Mouse (Mus musculus): ENCODE measurements at regions not wholly inside any gene's neighbourhood (a gene's known extent, or its start where the extent isn't known, plus 50 kb on each side); places are given as distances from the start of the nearest gene placed in this dataset.

- TF ChIP-seq CTCF (IDR thresholded peaks at IDR 0.05) (no peak), EP300 (IDR thresholded peaks at IDR 0.05) (no peak)
These were observed 65.5 kb upstream of the Tmco5 start for GRCm38 (mm10) chr2:116812869-116813558.
